Mouse (Mus musculus): ENCODE data around the gene Lrrc43. TPM values are rescaled to one million over a fixed set of nuclear protein-coding genes. Genes with fewer than 3 reads are reported as not detected.

Gene Lrrc43
- polyA plus RNA-seq, 1 experiment from 2014 or later: 0.43 TPM

DNA sequence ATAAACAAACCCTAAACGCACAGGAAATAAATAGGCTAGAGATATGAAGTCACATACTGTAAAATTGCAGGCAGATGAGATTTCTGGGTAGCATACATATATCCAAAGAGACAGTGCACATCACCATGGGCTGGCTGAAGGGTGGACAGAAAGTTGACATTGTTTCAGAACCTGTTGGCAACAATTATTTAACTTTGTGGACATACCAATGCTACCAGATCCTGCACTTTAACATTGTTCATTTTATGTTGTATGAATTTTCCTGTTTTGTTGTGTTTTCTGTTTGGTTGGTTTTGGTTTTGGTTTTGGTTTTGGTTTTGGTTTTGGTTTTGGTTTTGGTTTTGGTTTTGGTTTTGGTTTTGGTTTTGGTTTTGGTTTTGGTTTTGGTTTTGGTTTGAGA, 24.5 kb upstream of the Lrrc43 start:
- Histone ChIP-seq H3K27me3 (replicated peaks; ENCODE audit: control insufficient read depth, insufficient read depth, low read length) (no peaks in the 10 kb centered on the region), H3K9ac (replicated peaks; ENCODE audit: low read depth, low read length) (no peak overlapping the region), H3K36me3 (ENCODE audit: control insufficient read depth, insufficient read depth) (no peaks in the 10 kb centered on the region), H3K9me3 (ENCODE audit: control insufficient read depth, low read length) (no peaks in the 10 kb centered on the region), H3K4me3 (replicated peaks; ENCODE audit: low read length) (no peak overlapping the region), H3K4me1 (replicated peaks; ENCODE audit: control insufficient read depth, insufficient read depth, low read length) (no peaks in the 10 kb centered on the region), H3K4me2 (ENCODE audit: low read length) (no peak overlapping the region), H3K27ac (ENCODE audit: low read length) (no peak overlapping the region)
- no peak for ATAC-seq
- WGBS: 90% methylated on average over 1 of the region's 1 CpGs

DNA sequence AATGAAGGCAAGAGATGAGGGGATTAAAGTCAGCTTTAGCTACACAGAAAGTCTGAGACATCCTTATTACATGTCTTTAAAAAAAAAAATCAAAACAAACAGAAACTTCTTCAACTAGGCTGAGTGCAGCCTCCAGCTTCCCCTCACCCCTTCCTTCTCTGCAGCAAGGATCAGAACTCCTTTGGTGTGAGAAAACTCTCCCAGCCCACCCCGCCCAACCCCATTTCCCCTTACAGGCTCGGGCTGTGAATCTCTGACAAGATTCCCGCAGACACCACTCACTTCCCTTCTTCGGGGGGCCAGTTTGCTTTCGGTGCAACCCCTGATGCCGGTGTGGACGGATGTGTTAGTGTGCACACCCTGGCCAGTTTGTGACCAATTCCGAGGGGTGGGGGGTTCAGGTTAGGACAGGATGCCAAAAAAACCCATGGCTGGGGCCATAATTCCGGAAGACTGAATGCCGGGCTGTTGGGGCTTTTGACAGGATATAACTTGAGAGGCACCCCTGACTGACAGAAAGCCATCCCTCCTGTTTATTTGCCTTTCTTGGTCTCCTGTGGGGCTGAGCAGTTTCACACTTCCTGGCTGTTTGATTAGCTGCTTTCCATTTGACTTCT, 18.2 kb upstream of the Lrrc43 start:
- H3K27ac ChIP-seq (ENCODE audit: low read length): no peak overlapping the region
- no peak overlapping the region for H3K4me2 ChIP-seq (ENCODE audit: low read length)
- WGBS: 75% methylated on average over 10 of the region's 10 CpGs
- H3K9me3 ChIP-seq (ENCODE audit: control insufficient read depth, low read length): no peaks in the 10 kb centered on the region
- H3K4me1 ChIP-seq (replicated peaks; ENCODE audit: control insufficient read depth, insufficient read depth, low read length): no peaks in the 10 kb centered on the region
- H3K4me3 ChIP-seq (replicated peaks; ENCODE audit: low read length): no peak overlapping the region
- no peak overlapping the region for H3K9ac ChIP-seq (replicated peaks; ENCODE audit: low read depth, low read length)
- ATAC-seq: no peak
- no peaks in the 10 kb centered on the region for H3K27me3 ChIP-seq (replicated peaks; ENCODE audit: control insufficient read depth, insufficient read depth, low read length)
- H3K36me3 ChIP-seq (ENCODE audit: control insufficient read depth, insufficient read depth): no peaks in the 10 kb centered on the region

DNA sequence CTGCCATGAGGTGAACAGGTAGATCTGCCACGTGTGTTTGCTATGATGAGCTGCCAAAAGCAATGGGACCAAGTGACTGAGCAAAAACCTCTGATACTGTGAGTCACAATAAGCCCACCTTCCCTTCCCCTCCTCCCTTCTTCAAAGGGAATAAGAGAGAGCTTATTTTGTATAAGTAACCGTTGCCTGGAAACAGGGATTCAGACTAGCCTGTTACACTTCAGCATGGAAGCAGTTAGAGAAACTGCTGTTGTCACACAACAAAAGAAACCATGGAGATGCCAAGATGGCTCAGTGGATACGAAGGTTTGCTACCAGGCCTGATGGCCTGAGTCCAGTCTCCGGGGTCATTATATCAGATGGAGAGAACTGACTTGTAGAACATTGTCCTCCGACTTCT, 15.3 kb upstream of the Lrrc43 start:
- Histone ChIP-seq H3K4me3 (replicated peaks; ENCODE audit: low read length) (no peak overlapping the region), H3K9ac (replicated peaks; ENCODE audit: low read depth, low read length) (no peak overlapping the region), H3K4me1 (replicated peaks; ENCODE audit: control insufficient read depth, insufficient read depth, low read length) (no peaks in the 10 kb centered on the region), H3K9me3 (ENCODE audit: control insufficient read depth, low read length) (no peaks in the 10 kb centered on the region), H3K36me3 (ENCODE audit: control insufficient read depth, insufficient read depth) (no peaks in the 10 kb centered on the region), H3K27ac (ENCODE audit: low read length) (no peak overlapping the region), H3K27me3 (replicated peaks; ENCODE audit: control insufficient read depth, insufficient read depth, low read length) (no peaks in the 10 kb centered on the region), H3K4me2 (ENCODE audit: low read length) (no peak overlapping the region)
- no peak for ATAC-seq
- 66% methylated on average over 5 of the region's 5 CpGs for WGBS

DNA sequence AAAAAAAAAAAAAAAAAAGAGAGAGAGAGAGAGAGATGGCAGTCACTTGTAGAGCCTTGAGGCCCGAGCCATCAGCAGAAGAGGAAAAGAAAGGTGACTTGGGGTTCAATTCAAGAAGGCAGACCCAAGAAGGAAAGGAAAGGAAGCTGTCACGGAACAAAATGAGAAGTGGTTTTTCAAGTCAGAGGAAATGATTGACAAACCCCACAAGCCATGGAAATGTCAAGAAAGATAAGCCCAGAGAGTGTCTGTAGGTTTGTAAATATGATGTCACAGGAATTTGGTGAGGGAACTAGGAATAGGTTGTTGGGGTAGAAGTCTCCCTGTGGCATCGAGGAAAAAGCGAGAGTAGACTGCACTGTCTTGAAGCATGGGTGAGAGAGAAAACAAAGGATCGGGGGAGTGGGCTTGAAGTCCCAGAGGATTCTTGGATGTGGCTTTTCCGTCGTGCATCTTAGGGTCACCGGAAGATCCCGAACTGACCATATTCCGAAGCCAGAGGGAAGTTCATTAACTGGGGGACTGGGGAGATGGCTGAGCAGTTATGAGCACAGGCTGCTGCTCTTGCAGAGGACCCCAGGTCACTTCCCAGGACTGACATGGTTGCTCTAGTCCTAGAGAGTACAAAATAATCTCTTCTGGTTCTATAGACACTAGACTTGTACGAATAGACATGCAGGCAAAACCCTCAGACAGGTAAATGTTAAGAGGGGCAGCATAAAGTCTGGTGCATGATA, 1.3 kb upstream of the Lrrc43 start:
- 88% methylated on average over 11 of the region's 11 CpGs for WGBS

DNA sequence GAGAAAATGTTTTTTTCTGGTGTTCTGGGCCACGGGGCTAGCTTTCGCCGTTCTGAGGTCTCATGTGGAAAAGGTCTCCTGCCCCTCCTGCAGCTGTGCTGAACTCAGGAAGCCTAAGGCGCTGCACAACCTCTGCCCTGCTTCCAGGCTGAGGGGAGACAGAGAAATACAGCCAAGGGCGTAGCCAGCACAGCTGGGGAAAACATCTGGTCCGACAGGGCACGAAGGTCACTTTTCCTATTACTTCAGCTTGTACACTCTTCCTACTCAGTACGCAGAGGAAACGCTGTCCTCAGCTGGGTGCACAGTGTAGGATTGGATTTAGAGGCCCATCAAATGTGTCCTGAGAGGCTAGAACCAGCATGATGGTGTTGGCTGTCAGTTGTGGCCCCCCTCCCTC, 830 bp downstream of the Lrrc43 start:
- WGBS: 77% methylated on average over 9 of the region's 9 CpGs
- ATAC-seq: no peak
- no peak overlapping the region for H3K4me2 ChIP-seq (ENCODE audit: low read length)

More for the DNA sequence above, 1.3 kb upstream of the Lrrc43 start:
- no peaks in the 10 kb centered on the region for H3K36me3 ChIP-seq (ENCODE audit: control insufficient read depth, insufficient read depth)
- H3K4me1 ChIP-seq (replicated peaks; ENCODE audit: control insufficient read depth, insufficient read depth, low read length): peaks cover 7% of the 10 kb centered on the region
- no peaks in the 10 kb centered on the region for H3K27me3 ChIP-seq (replicated peaks; ENCODE audit: control insufficient read depth, insufficient read depth, low read length)
- H3K27ac ChIP-seq (ENCODE audit: low read length): no peak overlapping the region
- ATAC-seq: no peak
- no peaks in the 10 kb centered on the region for H3K9me3 ChIP-seq (ENCODE audit: control insufficient read depth, low read length)
- H3K4me2 ChIP-seq (ENCODE audit: low read length): no peak overlapping the region
- no peak overlapping the region for H3K9ac ChIP-seq (replicated peaks; ENCODE audit: low read depth, low read length)
- H3K4me3 ChIP-seq (replicated peaks; ENCODE audit: low read length): no peak overlapping the region

DNA sequence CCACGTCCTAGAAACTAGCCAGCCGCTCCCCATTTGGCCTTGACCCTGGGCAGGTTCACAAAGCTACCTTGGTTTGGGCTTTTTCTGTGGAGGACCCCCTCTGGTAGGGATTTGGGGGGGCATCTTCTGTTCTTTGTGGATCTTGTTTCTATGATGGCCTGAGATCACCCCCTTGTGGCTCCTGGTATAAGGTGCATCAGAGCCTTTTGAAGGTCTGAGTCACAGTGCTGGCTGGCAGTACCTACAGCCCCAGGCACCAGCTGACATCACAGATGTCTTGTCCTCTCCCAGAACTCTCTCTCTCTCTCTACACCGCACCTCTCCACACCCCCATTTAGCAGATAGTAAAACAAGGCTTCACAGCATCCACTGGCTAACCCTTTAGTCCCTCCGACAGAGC, 10.6 kb downstream of the Lrrc43 start:
- peaks cover 11% of the 10 kb centered on the region for H3K4me1 ChIP-seq (replicated peaks; ENCODE audit: control insufficient read depth, insufficient read depth, low read length)
- no peak overlapping the region for H3K4me2 ChIP-seq (ENCODE audit: low read length)
- H3K27ac ChIP-seq (ENCODE audit: low read length): no peak overlapping the region
- no peak for ATAC-seq
- no peak overlapping the region for H3K4me3 ChIP-seq (replicated peaks; ENCODE audit: low read length)
- H3K36me3 ChIP-seq (ENCODE audit: control insufficient read depth, insufficient read depth): no peaks in the 10 kb centered on the region
- no peaks in the 10 kb centered on the region for H3K9me3 ChIP-seq (ENCODE audit: control insufficient read depth, low read length)
- no peak overlapping the region for H3K9ac ChIP-seq (replicated peaks; ENCODE audit: low read depth, low read length)
- 53% methylated on average over 4 of the region's 4 CpGs for WGBS
- H3K27me3 ChIP-seq (replicated peaks; ENCODE audit: control insufficient read depth, insufficient read depth, low read length): no peaks in the 10 kb centered on the region

More for the DNA sequence above, 830 bp downstream of the Lrrc43 start:
- H3K27ac ChIP-seq (ENCODE audit: low read length): no peak overlapping the region
- H3K9me3 ChIP-seq (ENCODE audit: control insufficient read depth, low read length): no peaks in the 10 kb centered on the region
- H3K36me3 ChIP-seq (ENCODE audit: control insufficient read depth, insufficient read depth): no peaks in the 10 kb centered on the region
- no peak overlapping the region for H3K9ac ChIP-seq (replicated peaks; ENCODE audit: low read depth, low read length)
- H3K4me3 ChIP-seq (replicated peaks; ENCODE audit: low read length): no peak overlapping the region
- peaks cover 7% of the 10 kb centered on the region for H3K4me1 ChIP-seq (replicated peaks; ENCODE audit: control insufficient read depth, insufficient read depth, low read length)
- no peaks in the 10 kb centered on the region for H3K27me3 ChIP-seq (replicated peaks; ENCODE audit: control insufficient read depth, insufficient read depth, low read length)

DNA sequence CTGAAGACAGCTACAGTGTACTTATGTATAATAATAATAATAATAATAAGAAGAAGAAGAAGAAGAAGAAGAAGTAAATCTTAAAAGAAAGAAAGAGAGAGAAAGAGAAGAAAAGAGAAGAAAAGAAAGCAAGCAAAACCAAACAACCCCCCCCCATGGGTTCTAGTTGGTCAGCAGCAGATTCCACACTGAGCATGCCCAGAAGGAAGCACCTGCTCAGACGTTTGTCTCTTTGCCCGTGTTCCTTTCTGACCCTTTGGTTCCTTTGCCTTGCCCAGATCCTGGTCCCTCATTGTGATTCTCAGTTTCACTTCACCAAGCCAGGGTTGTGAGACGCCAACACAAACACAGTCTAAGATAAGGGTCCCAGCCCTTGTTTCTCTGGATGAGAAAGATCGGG, 12.9 kb downstream of the Lrrc43 start:
- Histone ChIP-seq H3K9me3 (ENCODE audit: control insufficient read depth, low read length) (no peaks in the 10 kb centered on the region), H3K4me1 (replicated peaks; ENCODE audit: control insufficient read depth, insufficient read depth, low read length) (peaks cover 11% of the 10 kb centered on the region), H3K4me3 (replicated peaks; ENCODE audit: low read length) (no peak overlapping the region), H3K27ac (ENCODE audit: low read length) (no peak overlapping the region), H3K9ac (replicated peaks; ENCODE audit: low read depth, low read length) (no peak overlapping the region), H3K4me2 (ENCODE audit: low read length) (no peak overlapping the region), H3K36me3 (ENCODE audit: control insufficient read depth, insufficient read depth) (no peaks in the 10 kb centered on the region), H3K27me3 (replicated peaks; ENCODE audit: control insufficient read depth, insufficient read depth, low read length) (no peaks in the 10 kb centered on the region)
- 79% methylated on average over 4 of the region's 4 CpGs for WGBS
- no peak for ATAC-seq

DNA sequence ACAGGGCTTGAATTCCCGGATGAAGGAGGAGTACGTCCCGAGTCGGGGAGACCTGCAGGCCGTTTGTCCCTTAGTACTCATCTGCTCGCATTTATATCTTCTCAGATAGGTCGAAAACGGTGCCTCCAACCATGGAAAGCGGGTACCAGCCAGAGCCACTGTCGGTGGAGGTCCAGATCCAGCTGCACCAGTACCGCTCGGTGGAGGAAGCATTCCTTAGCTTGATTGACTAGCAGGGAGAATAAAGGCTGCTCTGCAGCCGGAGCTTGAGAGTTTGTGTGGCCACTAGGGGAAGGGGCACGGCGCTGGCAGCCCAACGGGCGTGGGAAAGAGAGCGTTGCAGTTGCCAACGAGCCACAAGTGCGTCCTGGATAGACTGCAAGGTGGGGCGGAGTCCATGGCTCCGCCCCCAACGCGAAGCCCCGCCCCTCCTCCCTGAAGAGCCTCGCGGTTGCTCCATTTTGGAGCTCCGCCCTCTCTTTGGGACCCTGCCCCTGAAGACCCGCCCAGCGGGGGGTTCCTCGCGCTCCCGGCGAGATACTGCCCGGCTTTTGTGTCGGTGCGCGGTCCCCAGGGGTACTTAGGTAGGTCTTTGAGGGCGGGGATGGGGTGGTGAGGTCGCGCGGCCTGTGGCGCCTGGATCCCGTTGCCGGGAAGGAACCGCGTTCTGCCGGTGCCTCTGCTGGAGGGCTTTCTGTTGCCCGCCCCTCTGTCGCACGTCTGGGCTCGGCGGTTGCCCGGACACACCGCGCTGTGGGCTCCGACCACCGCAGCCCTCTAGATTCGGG, 19.0 kb downstream of the Lrrc43 start:
- Histone ChIP-seq H3K4me1 (replicated peaks; ENCODE audit: control insufficient read depth, insufficient read depth, low read length) (peaks cover 20% of the 10 kb centered on the region), H3K9ac (replicated peaks; ENCODE audit: low read depth, low read length) (peak overlapping the region; percentile 76), H3K27ac (ENCODE audit: low read length) (no peak overlapping the region), H3K4me3 (replicated peaks; ENCODE audit: low read length) (peak overlapping the region; percentile 74), H3K4me2 (ENCODE audit: low read length) (peak overlapping the region; percentile 80), H3K27me3 (replicated peaks; ENCODE audit: control insufficient read depth, insufficient read depth, low read length) (no peaks in the 10 kb centered on the region), H3K9me3 (ENCODE audit: control insufficient read depth, low read length) (no peaks in the 10 kb centered on the region), H3K36me3 (ENCODE audit: control insufficient read depth, insufficient read depth) (peaks cover 2% of the 10 kb centered on the region; the same call in 1 of the 2 replicates)
- under 1% methylated on average over 59 of the region's 59 CpGs for WGBS
- ATAC-seq: peak; percentile 94

DNA sequence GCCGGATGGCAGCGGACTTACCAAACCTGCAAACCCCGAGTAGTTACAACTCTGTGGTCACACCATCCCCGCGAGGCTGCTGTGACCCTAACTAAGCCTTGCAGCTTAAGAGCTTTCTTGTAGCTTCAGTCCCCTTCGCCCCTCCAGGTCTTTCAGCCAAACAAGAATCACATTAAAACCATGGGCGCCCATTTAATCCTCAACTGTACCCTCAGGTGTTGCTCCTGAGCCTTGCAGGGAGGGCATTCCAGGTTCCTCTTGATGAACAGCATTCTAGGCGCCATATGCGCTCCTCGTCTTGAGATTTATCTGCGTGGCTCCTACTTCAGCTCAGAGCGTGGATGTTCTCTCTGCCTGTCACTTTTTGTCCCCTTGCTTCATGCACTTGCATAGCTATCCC, 19.8 kb downstream of the Lrrc43 start:
- Histone ChIP-seq H3K4me3 (replicated peaks; ENCODE audit: low read length) (peak overlapping the region; percentile 74), H3K9me3 (ENCODE audit: control insufficient read depth, low read length) (no peaks in the 10 kb centered on the region), H3K4me1 (replicated peaks; ENCODE audit: control insufficient read depth, insufficient read depth, low read length) (peaks cover 17% of the 10 kb centered on the region), H3K36me3 (ENCODE audit: control insufficient read depth, insufficient read depth) (peaks cover 4% of the 10 kb centered on the region; the same call in 1 of the 2 replicates), H3K4me2 (ENCODE audit: low read length) (peak overlapping the region; percentile 80), H3K27ac (ENCODE audit: low read length) (no peak overlapping the region), H3K9ac (replicated peaks; ENCODE audit: low read depth, low read length) (peak overlapping the region; percentile 76), H3K27me3 (replicated peaks; ENCODE audit: control insufficient read depth, insufficient read depth, low read length) (no peaks in the 10 kb centered on the region)
- WGBS: 6% methylated on average over 11 of the region's 12 CpGs
- peak; percentile 15 for ATAC-seq

Data from forebrain, embryonic 16.5 days (tissue).